Mouse (Mus musculus) olfactory bulb, adult 2 months (tissue): Measurements from ENCODE around the gene Etl4.

Experiments used
- CTCF ChIP-seq: fragments of 200-500 bp; IDR thresholded peaks from 2 replicates; pipeline ENCODE4 v1.5.1; 2012; ENCODE audit warnings: low read depth, mild to moderate bottlenecking, low read length, moderate library complexity; ENCODE audit not compliant: insufficient read depth
- POLR2A ChIP-seq: fragments of 200-500 bp; IDR thresholded peaks from 2 replicates; pipeline ENCODE4 v1.6.1; 2012; ENCODE audit warnings: mild to moderate bottlenecking, low read depth, low read length, moderate library complexity; ENCODE audit not compliant: insufficient read depth

GRCm38 (mm10) chr2:20206647-20207046 lies 297.1 kb downstream of the Etl4 start:
- TF ChIP-seq CTCF, result no peak
- TF ChIP-seq POLR2A, result no peak
